1 mouse cellular context compared by ENCODE assay signal in genomic region chr9:121928498-121928897, GRCm38 (mm10).
TF ChIP-seq lines count a peak whose summit lies in the region.

No protein-coding gene starts in this region.

TF ChIP-seq in CH12.LX, 34 proteins besides CTCF, POLR2A, EP300 and RAD21 (continued from another document):
- TF ChIP-seq ZKSCAN1 (IDR thresholded peaks at IDR 0.05; ENCODE audit: borderline replicate concordance, low read depth, low read length) (no peak), PAX5 (IDR thresholded peaks at IDR 0.05; ENCODE audit: low read length) (no peak), NELFE (IDR thresholded peaks at IDR 0.05; ENCODE audit: low read depth, low read length) (0 out of 2 replicates have a peak, but pooled peaks have one; percentile 27), GABPA (IDR thresholded peaks at IDR 0.05; ENCODE audit: insufficient replicate concordance, low read depth, low read length) (no peak), ELF1 (IDR thresholded peaks at IDR 0.05; ENCODE audit: low read depth, low read length) (peak; percentile 46; the same call in 1 of the 2 replicates), HCFC1 (IDR thresholded peaks at IDR 0.05; ENCODE audit: low read depth, low read length) (peak; percentile 41), MXI1 (IDR thresholded peaks at IDR 0.05; ENCODE audit: low read depth, low read length) (peak; percentile 81; the same call in 1 of the 2 replicates), TBP (conservative IDR thresholded peaks at IDR 0.05; ENCODE audit: low read depth, low read length) (peak; percentile 48; the same call in 1 of the 2 replicates), MAX (IDR thresholded peaks at IDR 0.05; ENCODE audit: low read length) (peak; percentile 79), CHD1 (IDR thresholded peaks at IDR 0.05; ENCODE audit: low read depth, low read length) (no peak), ETS1 (conservative IDR thresholded peaks at IDR 0.05; ENCODE audit: low read depth, low read length) (peak; percentile 97), UBTF (IDR thresholded peaks at IDR 0.05; ENCODE audit: low read depth, low read length) (no peak), SIN3A (IDR thresholded peaks at IDR 0.05; ENCODE audit: low read length) (peak; percentile 85; the same call in 1 of the 2 replicates), BHLHE40 (IDR thresholded peaks at IDR 0.05; ENCODE audit: low read depth, low read length) (peak; percentile 93), IRF4 (IDR thresholded peaks at IDR 0.05; ENCODE audit: low read depth, low read length) (peak; percentile 99), SMC3 (IDR thresholded peaks at IDR 0.05; ENCODE audit: low read depth, low read length) (peak; percentile 75), KAT2A (IDR thresholded peaks at IDR 0.05; ENCODE audit: insufficient replicate concordance, low read length) (no peak), MEF2A (IDR thresholded peaks at IDR 0.05; ENCODE audit: borderline replicate concordance, low read depth, low read length) (peak; percentile 96), JUND (conservative IDR thresholded peaks at IDR 0.05; ENCODE audit: low read depth, low read length) (peak; percentile 90), ZNF384 (IDR thresholded peaks at IDR 0.05; ENCODE audit: low read depth, low read length) (0 out of 2 replicates have a peak, but pooled peaks have one; percentile 28), MAZ (IDR thresholded peaks at IDR 0.05; ENCODE audit: low read depth, low read length) (peak; percentile 93), USF1 (IDR thresholded peaks at IDR 0.05; ENCODE audit: low read depth, low read length) (no peak), JUN (IDR thresholded peaks at IDR 0.05; ENCODE audit: insufficient read depth, low read depth, low read length) (peak; percentile 92), RCOR1 (conservative IDR thresholded peaks at IDR 0.05; ENCODE audit: low read depth, low read length) (peak; percentile 98), MYC (IDR thresholded peaks at IDR 0.05; ENCODE audit: low read depth, low read length) (peak; percentile 75)
